Mouse (Mus musculus) forebrain, embryonic 12.5 days (tissue): ENCODE results near the gene Cdsn. TPM values are rescaled to one million over a fixed set of nuclear protein-coding genes. Genes with fewer than 3 reads are reported as not detected.

Experiments used
- ATAC-seq: fragments of 200-750 bp; cut with Nextera tagmentation; 2 replicates; pipeline ENCODE4 v1.8.0; 2017; ENCODE audit warnings: moderate TSS enrichment; ENCODE audit not compliant: low FRiP score
- H3K27ac ChIP-seq: fragments of 300-500 bp; sonication (generic); 2 replicates; pipeline ENCODE4 v1.5.1; 2016; ENCODE audit warnings: mild to moderate bottlenecking
- H3K27me3 ChIP-seq: fragments of 300-500 bp; sonication (generic); 2 replicates; pipeline ENCODE4 v1.6.1; 2016; ENCODE audit warnings: mild to moderate bottlenecking
- H3K36me3 ChIP-seq: fragments of 300-500 bp; sonication (generic); replicated peaks from 2 replicates; pipeline ENCODE4 v1.6.1; 2016; ENCODE audit warnings: mild to moderate bottlenecking
- H3K4me1 ChIP-seq: fragments of 300-500 bp; sonication (generic); 2 replicates; pipeline ENCODE4 v1.6.1; 2016
- H3K4me2 ChIP-seq: fragments of 300-500 bp; sonication (generic); 2 replicates; pipeline ENCODE4 v1.6.1; 2016; ENCODE audit warnings: mild to moderate bottlenecking, moderate library complexity
- H3K4me3 ChIP-seq: fragments of 300-500 bp; sonication (generic); replicated peaks from 2 replicates; pipeline ENCODE4 v1.5.1; 2016; ENCODE audit warnings: mild to moderate bottlenecking
- H3K9ac ChIP-seq: fragments of 300-500 bp; sonication (generic); 2 replicates; pipeline ENCODE4 v1.6.1; 2016; ENCODE audit warnings: mild to moderate bottlenecking
- H3K9me3 ChIP-seq: fragments of 300-500 bp; sonication (generic); 2 replicates; pipeline ENCODE4 v1.6.1; 2016
- WGBS: fragments of 180-500 bp; shearing (Covaris S2); methylation state at CpG from one replicate; pipeline ENCODE4 v1.1.7; 2016; 5-methylcytosine and 5-hydroxymethylcytosine counted together
- polyA plus RNA-seq: library from polyadenylated mRNA; unstranded; fragments of >200 nt; fragmentation: Nextera tagmentation; extraction: Ambion mirVana; gene quantifications from 2 replicates; pipeline ENCODE4 v1.2.1, GENCODE M21; 2016

Cdsn gene
- polyA plus RNA-seq, 1 experiment from 2014 or later = not detected

DNA sequence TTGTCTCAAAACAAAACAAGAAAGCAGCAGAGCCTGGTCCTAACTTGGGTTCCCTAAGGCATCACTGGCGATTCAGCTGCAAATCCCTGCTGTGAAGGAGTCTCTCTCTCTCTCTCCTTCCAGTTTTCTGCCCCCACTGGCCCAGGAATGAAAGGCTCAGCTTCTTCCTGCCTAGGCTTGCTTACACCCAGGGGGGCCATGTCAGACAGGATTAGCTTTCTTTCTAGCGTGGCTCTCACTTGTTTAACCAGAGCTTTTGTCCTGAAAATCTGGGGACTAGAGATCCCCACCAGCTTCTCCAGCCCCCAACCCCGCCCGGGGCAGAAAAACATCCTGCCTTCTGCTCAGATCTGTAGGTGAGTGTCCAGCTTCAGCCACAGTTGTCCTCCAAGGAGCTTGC lies 36.5 kb downstream of the Cdsn start:
- no peaks in the 10 kb centered on the region for H3K36me3 ChIP-seq
- H3K27me3 ChIP-seq = peaks cover 9% of the 10 kb centered on the region; the same call in 1 of the 2 replicates
- no peak for ATAC-seq
- no peak overlapping the region for H3K27ac ChIP-seq
- H3K4me3 ChIP-seq = no peak overlapping the region
- no peak overlapping the region for H3K4me2 ChIP-seq
- 0 out of 2 replicates have a peak, but pooled peaks cover 4% of the 10 kb centered on the region for H3K9me3 ChIP-seq
- H3K4me1 ChIP-seq = peaks cover 8% of the 10 kb centered on the region
- WGBS = 3% methylated on average over 4 of the region's 4 CpGs
- H3K9ac ChIP-seq = no peak overlapping the region

GRCm38 (mm10) chr17:35590410-35591218 lies 38.7 kb downstream of the Cdsn start:
- no peak overlapping the region for H3K9ac ChIP-seq
- no peaks in the 10 kb centered on the region for H3K36me3 ChIP-seq
- 69% methylated on average over 21 of the region's 21 CpGs for WGBS
- H3K27me3 ChIP-seq = peaks cover 6% of the 10 kb centered on the region; the same call in 1 of the 2 replicates
- H3K4me2 ChIP-seq = no peak overlapping the region
- ATAC-seq = peak; percentile 64; the same call in 1 of the 2 replicates
- 0 out of 2 replicates have a peak, but pooled peaks cover 4% of the 10 kb centered on the region for H3K9me3 ChIP-seq
- peaks cover 4% of the 10 kb centered on the region; the same call in 1 of the 2 replicates for H3K4me1 ChIP-seq
- no peak overlapping the region for H3K27ac ChIP-seq
- no peak overlapping the region for H3K4me3 ChIP-seq

- no peak overlapping the region for H3K4me2 ChIP-seq
- H3K27me3 ChIP-seq = 0 out of 2 replicates have a peak, but pooled peaks cover under 1% of the 10 kb centered on the region
- H3K36me3 ChIP-seq = no peaks in the 10 kb centered on the region
- WGBS = 83% methylated on average over 7 of the region's 7 CpGs
- H3K9ac ChIP-seq = no peak overlapping the region
- 0 out of 2 replicates have a peak, but pooled peaks cover 4% of the 10 kb centered on the region for H3K9me3 ChIP-seq
- no peak for ATAC-seq
- no peak overlapping the region for H3K4me3 ChIP-seq
- H3K4me1 ChIP-seq = peaks cover 4% of the 10 kb centered on the region; the same call in 1 of the 2 replicates
- no peak overlapping the region for H3K27ac ChIP-seq
These were observed 39.3 kb downstream of the Cdsn start for GRCm38 (mm10) chr17:35591219-35591578.

DNA sequence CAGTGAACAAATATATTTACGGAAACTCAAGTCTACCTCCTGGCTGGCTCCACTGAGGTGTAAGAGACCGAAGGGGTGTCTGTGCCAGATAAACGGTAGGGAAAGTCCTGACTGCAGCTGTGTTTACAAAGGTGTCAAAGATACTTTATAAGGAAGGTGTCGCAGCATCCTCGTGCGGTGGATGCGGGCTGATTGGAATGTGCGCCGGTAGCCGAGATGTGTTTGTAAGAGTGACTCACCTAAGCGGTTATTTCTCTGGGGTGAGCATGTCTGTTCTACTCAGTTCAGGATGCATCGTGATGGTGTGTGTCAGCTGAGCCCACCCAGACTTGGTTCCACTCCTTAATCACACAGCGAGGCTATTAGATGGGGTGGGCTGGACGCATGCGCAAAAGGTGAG lies 39.8 kb downstream of the Cdsn start:
- peaks cover 4% of the 10 kb centered on the region; the same call in 1 of the 2 replicates for H3K4me1 ChIP-seq
- 96% methylated on average over 15 of the region's 15 CpGs for whole genome bisulfite sequencing

GRCm38 (mm10) chr17:35592131-35592530 lies 40.2 kb downstream of the Cdsn start:
- Histone ChIP-seq H3K36me3 (no peaks in the 10 kb centered on the region), H3K27ac (no peak overlapping the region), H3K4me1 (peaks cover 4% of the 10 kb centered on the region; the same call in 1 of the 2 replicates), H3K27me3 (no peaks in the 10 kb centered on the region), H3K4me2 (no peak overlapping the region), H3K9me3 (0 out of 2 replicates have a peak, but pooled peaks cover 3% of the 10 kb centered on the region), H3K4me3 (no peak overlapping the region), H3K9ac (no peak overlapping the region)
- WGBS = 91% methylated on average over 9 of the region's 9 CpGs
- no peak for ATAC-seq

More for the DNA sequence above, 39.8 kb downstream of the Cdsn start:
- 0 out of 2 replicates have a peak, but pooled peaks cover 4% of the 10 kb centered on the region for H3K9me3 ChIP-seq
- H3K4me2 ChIP-seq = no peak overlapping the region
- H3K9ac ChIP-seq = no peak overlapping the region
- H3K27me3 ChIP-seq = no peaks in the 10 kb centered on the region
- H3K4me3 ChIP-seq = no peak overlapping the region
- no peak for ATAC-seq
- H3K36me3 ChIP-seq = no peaks in the 10 kb centered on the region
- H3K27ac ChIP-seq = no peak overlapping the region

DNA sequence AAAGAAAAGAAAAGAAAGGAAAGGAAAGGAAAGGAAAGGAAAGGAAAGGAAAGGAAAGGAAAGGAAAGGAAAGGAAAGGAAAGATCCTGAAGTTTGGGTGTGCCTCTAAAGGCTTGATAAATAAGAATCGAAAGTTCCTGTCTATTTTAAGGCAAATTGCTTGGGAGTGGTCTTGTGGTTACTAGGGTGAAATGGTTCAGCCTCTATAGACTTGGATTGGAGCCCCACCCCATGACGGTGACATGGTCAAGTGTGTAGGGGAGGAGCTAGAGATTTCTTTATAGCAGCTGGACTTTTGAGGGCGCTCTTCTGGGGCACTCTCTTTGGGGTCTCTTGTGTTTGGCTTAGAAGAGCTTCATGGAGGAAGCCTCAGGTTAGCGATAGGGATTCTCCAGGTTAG lies 41.9 kb downstream of the Cdsn start:
- ATAC-seq = no peak

GRCm38 (mm10) chr17:35594456-35594855 lies 42.5 kb downstream of the Cdsn start:
- Histone ChIP-seq H3K36me3 (no peaks in the 10 kb centered on the region), H3K4me1 (no peaks in the 10 kb centered on the region), H3K9ac (no peak overlapping the region), H3K9me3 (no peaks in the 10 kb centered on the region), H3K27ac (no peak overlapping the region), H3K27me3 (no peaks in the 10 kb centered on the region), H3K4me3 (no peak overlapping the region), H3K4me2 (no peak overlapping the region)
- ATAC-seq = no peak
- WGBS = 90% methylated on average over 7 of the region's 7 CpGs

More for the DNA sequence above, 41.9 kb downstream of the Cdsn start:
- WGBS = 45% methylated on average over 4 of the region's 4 CpGs
- Histone ChIP-seq H3K27me3 (no peaks in the 10 kb centered on the region), H3K4me1 (no peaks in the 10 kb centered on the region), H3K36me3 (no peaks in the 10 kb centered on the region), H3K4me2 (no peak overlapping the region), H3K4me3 (no peak overlapping the region), H3K9me3 (no peaks in the 10 kb centered on the region), H3K9ac (no peak overlapping the region), H3K27ac (no peak overlapping the region)

- no peaks in the 10 kb centered on the region for H3K36me3 ChIP-seq
- no peaks in the 10 kb centered on the region for H3K9me3 ChIP-seq
- 92% methylated on average over 3 of the region's 3 CpGs for WGBS
- H3K27me3 ChIP-seq = no peaks in the 10 kb centered on the region; the same call in 1 of the 2 replicates
- no peaks in the 10 kb centered on the region for H3K4me1 ChIP-seq
- no peak overlapping the region for H3K9ac ChIP-seq
- no peak overlapping the region for H3K4me3 ChIP-seq
- no peak overlapping the region for H3K4me2 ChIP-seq
- no peak for ATAC-seq
- H3K27ac ChIP-seq = no peak overlapping the region
These were observed 45.5 kb downstream of the Cdsn start for GRCm38 (mm10) chr17:35597399-35597798.

DNA sequence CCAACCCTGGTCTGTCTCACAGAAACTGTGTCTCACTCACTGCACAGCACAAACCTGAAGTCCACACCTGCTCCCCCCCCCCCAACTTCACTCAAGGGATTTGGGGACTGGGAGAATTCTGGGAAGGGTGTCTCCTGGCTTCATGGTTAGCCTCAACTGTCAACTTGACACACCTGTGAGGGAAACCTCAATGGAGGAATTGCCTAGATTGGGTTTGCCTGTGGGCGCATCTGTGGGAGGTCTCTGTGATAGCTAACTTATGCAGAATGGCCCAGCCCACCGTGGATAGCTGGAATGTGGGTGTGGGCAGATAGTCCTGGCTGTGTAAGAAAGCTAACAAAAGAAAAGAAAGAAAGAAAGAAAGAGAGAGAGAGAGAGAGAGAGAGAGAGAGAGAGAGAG lies 49.3 kb downstream of the Cdsn start, which contains the start of gene Sfta2:
Gene Sfta2 (plus strand): TSS at position 301 of the 400 bp plus-strand sequence.
- no peak within 1 kb of the TSS for H3K9ac ChIP-seq
- no peaks in the 10 kb centered on the region; the same call in 1 of the 2 replicates for H3K27me3 ChIP-seq
- no peaks in the 10 kb centered on the region for H3K4me1 ChIP-seq
- H3K36me3 ChIP-seq = no peaks in the 10 kb centered on the region
- H3K4me2 ChIP-seq = no peak within 1 kb of the TSS
- no peak within 1 kb of the TSS for H3K4me3 ChIP-seq
- 69% methylated on average over 2 of the region's 2 CpGs for WGBS
- no peak for ATAC-seq
- H3K9me3 ChIP-seq = no peaks in the 10 kb centered on the region
- no peak within 1 kb of the TSS for H3K27ac ChIP-seq

GRCm38 (mm10) chr17:35601736-35602354 lies 49.9 kb downstream of the Cdsn start:
- ATAC-seq = no peak
- Histone ChIP-seq H3K27ac (no peak overlapping the region), H3K4me2 (no peak overlapping the region), H3K9ac (no peak overlapping the region), H3K36me3 (no peaks in the 10 kb centered on the region), H3K4me1 (no peaks in the 10 kb centered on the region), H3K27me3 (no peaks in the 10 kb centered on the region; the same call in 1 of the 2 replicates), H3K4me3 (no peak overlapping the region), H3K9me3 (no peaks in the 10 kb centered on the region)
- 62% methylated on average over 8 of the region's 8 CpGs for WGBS
